In genomic region chr16:57945404-57945803, GRCm38 (mm10) we compare ENCODE assay signal across 31 mouse cellular contexts.
DNase-seq lines count a peak whose midpoint lies in the region; ATAC-seq lines count a peak whose summit lies in the region.
"Had no signal": no experiment of that assay in that cellular context is flagged by ENCODE, and none has a peak within 500 bp of the region (broad histone marks: within the 10 kb centered on the region; RNA-seq: fewer than 3 reads in every experiment).

No protein-coding gene starts in this region.

- ATAC-seq in midbrain, embryonic 16.5 days, result no peak
- ATAC-seq in neural tube, embryonic 14.5 days (ENCODE audit: low read depth), result peak; percentile 24; the same call in 1 of the 2 replicates
- ATAC-seq in erythroblast, adult 5-6 weeks (replicated peaks; ENCODE audit: low FRiP score, poor library complexity, severe bottlenecking), result no peak
- ATAC-seq: activated CD4-positive, CD25-positive, alpha-beta regulatory T cell, adult 4 months; forebrain, embryonic 13.5 days; forebrain, embryonic 16.5 days; hindbrain, embryonic 16.5 days; intestine, embryonic 15.5 days had no signal

- H3K4me2 ChIP-seq in midbrain, embryonic 16.5 days (ENCODE audit: low read length), result no peak overlapping the region
- no peak overlapping the region for H3K4me2 ChIP-seq in neural tube, embryonic 14.5 days (ENCODE audit: low read depth, low read length)
- H3K4me2 ChIP-seq: embryonic facial prominence, embryonic 13.5 days; forebrain, embryonic 13.5 days; heart, embryonic 13.5 days; hindbrain, embryonic 12.5 days; intestine, embryonic 15.5 days had no signal

- H3K27ac ChIP-seq in midbrain, embryonic 10.5 days (replicated peaks), result 0 out of 2 replicates have a peak overlapping the region, but pooled peaks have one; percentile 17
- no peak overlapping the region for H3K27ac ChIP-seq in midbrain, embryonic 16.5 days (ENCODE audit: low read length)
- no peak overlapping the region for H3K27ac ChIP-seq in neural tube, embryonic 14.5 days (ENCODE audit: low read depth, low read length)
- H3K27ac ChIP-seq: embryonic facial prominence, embryonic 10.5 days; embryonic facial prominence, embryonic 13.5 days; forebrain, embryonic 10.5 days; forebrain, embryonic 13.5 days; gastrocnemius, adult 2 months; heart, adult 2 months; heart, embryonic 10.5 days; heart, embryonic 13.5 days; hindbrain, embryonic 12.5 days; intestine, embryonic 15.5 days had no signal

- H3K9ac ChIP-seq in midbrain, embryonic 16.5 days (ENCODE audit: low read depth, low read length), result no peak overlapping the region
- H3K9ac ChIP-seq in neural tube, embryonic 14.5 days (replicated peaks; ENCODE audit: low read depth, low read length), result no peak overlapping the region
- H3K9ac ChIP-seq: embryonic facial prominence, embryonic 13.5 days; forebrain, embryonic 13.5 days; heart, embryonic 13.5 days; hindbrain, embryonic 12.5 days; intestine, embryonic 15.5 days had no signal

- WGBS in midbrain, embryonic 10.5 days, result 28% methylated on average over 6 of the region's 6 CpGs
- WGBS in midbrain, embryonic 16.5 days, result 20% methylated on average over 6 of the region's 6 CpGs
- 21% methylated on average over 6 of the region's 6 CpGs for WGBS in neural tube, embryonic 14.5 days

- H3K4me1 ChIP-seq in midbrain, embryonic 10.5 days, result peaks cover 7% of the 10 kb centered on the region
- H3K4me1 ChIP-seq in midbrain, embryonic 16.5 days (ENCODE audit: control insufficient read depth, insufficient read depth, low read length), result no peaks in the 10 kb centered on the region
- H3K4me1 ChIP-seq in neural tube, embryonic 14.5 days (ENCODE audit: control insufficient read depth, insufficient read depth, low read length), result no peaks in the 10 kb centered on the region
- H3K4me1 ChIP-seq: embryonic facial prominence, embryonic 13.5 days; forebrain, embryonic 13.5 days; heart, embryonic 10.5 days; heart, embryonic 13.5 days; hindbrain, embryonic 12.5 days; intestine, embryonic 15.5 days had no signal

- H3K27me3 ChIP-seq in midbrain, embryonic 10.5 days (ENCODE audit: low read depth, poor library complexity, severe bottlenecking), result no peaks in the 10 kb centered on the region
- H3K27me3 ChIP-seq in midbrain, embryonic 16.5 days (ENCODE audit: control insufficient read depth, insufficient read depth, low read depth, low read length), result no peaks in the 10 kb centered on the region
- H3K27me3 ChIP-seq in neural tube, embryonic 14.5 days (ENCODE audit: control insufficient read depth, insufficient read depth, low read length), result no peaks in the 10 kb centered on the region
- H3K27me3 ChIP-seq: embryonic facial prominence, embryonic 13.5 days; forebrain, embryonic 13.5 days; heart, embryonic 13.5 days; hindbrain, embryonic 12.5 days; intestine, embryonic 15.5 days had no signal

- no peak overlapping the region for H3K4me3 ChIP-seq in midbrain, embryonic 10.5 days
- no peak overlapping the region for H3K4me3 ChIP-seq in midbrain, embryonic 16.5 days (ENCODE audit: low read depth, low read length)
- no peak overlapping the region for H3K4me3 ChIP-seq in neural tube, embryonic 14.5 days (ENCODE audit: low read depth, low read length)
- H3K4me3 ChIP-seq: embryonic facial prominence, embryonic 10.5 days; embryonic facial prominence, embryonic 13.5 days; forebrain, embryonic 10.5 days; forebrain, embryonic 13.5 days; gastrocnemius, adult 2 months; heart, adult 2 months; heart, embryonic 10.5 days; heart, embryonic 13.5 days; hindbrain, embryonic 12.5 days; intestine, embryonic 15.5 days had no signal

- intact Hi-C loops in gastrocnemius, postnatal 14 days (cut with DNase I; ENCODE audit: low total_unique reads), result no loop called here

- H3K9me3 ChIP-seq in midbrain, embryonic 10.5 days (replicated peaks), result no peaks in the 10 kb centered on the region
- H3K9me3 ChIP-seq in midbrain, embryonic 16.5 days (replicated peaks; ENCODE audit: control insufficient read depth, low read length, poor library complexity, severe bottlenecking), result no peaks in the 10 kb centered on the region
- no peaks in the 10 kb centered on the region for H3K9me3 ChIP-seq in neural tube, embryonic 14.5 days (ENCODE audit: control insufficient read depth, low read length)
- H3K9me3 ChIP-seq: embryonic facial prominence, embryonic 10.5 days; embryonic facial prominence, embryonic 13.5 days; forebrain, embryonic 10.5 days; forebrain, embryonic 13.5 days; heart, embryonic 10.5 days; heart, embryonic 13.5 days; hindbrain, embryonic 12.5 days; intestine, embryonic 15.5 days had no signal

- no peak for DNase-seq in midbrain, embryonic 10.5 days (ENCODE audit: low spot score)
- DNase-seq in neural tube, embryonic 10.5 days (ENCODE audit: extremely low spot score, low spot score), result no peak
- peak; percentile 26 for DNase-seq in WW6 (ENCODE audit: low read depth, low spot score)
- no peak for DNase-seq in gastrocnemius, postnatal 14 days
- DNase-seq: adrenal gland, adult 8-10 months; adrenal gland, postnatal 25 days; B cell, adult 2 months; cerebellum, adult 11-12 months; cerebellum, adult 8-10 months; cerebellum, postnatal 10 days; cerebellum, postnatal 36 days; embryo, embryonic 11 days; gastrocnemius, adult 2 months; gastrocnemius, postnatal 25 days; heart, adult 2 months; heart, postnatal 14 days; heart, postnatal 4 days had no signal

- no peaks in the 10 kb centered on the region for H3K36me3 ChIP-seq in midbrain, embryonic 10.5 days
- H3K36me3 ChIP-seq in midbrain, embryonic 16.5 days (ENCODE audit: control insufficient read depth, insufficient read depth, low read length), result no peaks in the 10 kb centered on the region
- H3K36me3 ChIP-seq in neural tube, embryonic 14.5 days (ENCODE audit: control insufficient read depth, insufficient read depth, low read length), result no peaks in the 10 kb centered on the region
- H3K36me3 ChIP-seq: embryonic facial prominence, embryonic 10.5 days; embryonic facial prominence, embryonic 13.5 days; forebrain, embryonic 10.5 days; heart, embryonic 10.5 days; heart, embryonic 13.5 days; hindbrain, embryonic 12.5 days; intestine, embryonic 15.5 days had no signal
